15 mouse cellular contexts compared by ENCODE assay signal in genomic region chr1:188321534-188321933, GRCm38 (mm10). TPM values are rescaled to one million over a fixed set of nuclear protein-coding genes. Genes with fewer than 3 reads are reported as not detected.
DNase-seq lines count a peak whose midpoint lies in the region; ATAC-seq and TF ChIP-seq lines count a peak whose summit lies in the region.
"Had no signal": no experiment of that assay in that cellular context is flagged by ENCODE, and none has a peak within 500 bp of the region (broad histone marks: within the 10 kb centered on the region; RNA-seq: fewer than 3 reads in every experiment).

No protein-coding gene starts in this region.

- no peak overlapping the region for H3K4me2 ChIP-seq in forebrain, postnatal 0 days (ENCODE audit: low read depth)
- H3K4me2 ChIP-seq in forebrain, embryonic 11.5 days (ENCODE audit: low read depth, low read length, severe bottlenecking), result no peak overlapping the region
- H3K4me2 ChIP-seq in lung, embryonic 14.5 days, result no peak overlapping the region
- no peak overlapping the region for H3K4me2 ChIP-seq in liver, postnatal 0 days (ENCODE audit: low read depth, low read length)
- H3K4me2 ChIP-seq: embryonic facial prominence, embryonic 15.5 days had no signal

- no peak for TF ChIP-seq EP300 in liver, postnatal 0 days (IDR thresholded peaks at IDR 0.05; ENCODE audit: low read depth)

- no peak overlapping the region for H3K9ac ChIP-seq in forebrain, postnatal 0 days
- no peak overlapping the region for H3K9ac ChIP-seq in forebrain, embryonic 11.5 days (ENCODE audit: low read length)
- H3K9ac ChIP-seq in lung, embryonic 14.5 days, result no peak overlapping the region
- no peak overlapping the region for H3K9ac ChIP-seq in liver, postnatal 0 days (replicated peaks)
- H3K9ac ChIP-seq: embryonic facial prominence, embryonic 15.5 days had no signal

- H3K27ac ChIP-seq in forebrain, postnatal 0 days (ENCODE audit: low read depth, low read length), result no peak overlapping the region
- H3K27ac ChIP-seq in forebrain, embryonic 11.5 days (ENCODE audit: low read depth, low read length), result no peak overlapping the region
- no peak overlapping the region for H3K27ac ChIP-seq in lung, embryonic 14.5 days (ENCODE audit: low read depth)
- no peak overlapping the region for H3K27ac ChIP-seq in liver, postnatal 0 days (ENCODE audit: low read depth)
- H3K27ac ChIP-seq: embryonic facial prominence, embryonic 15.5 days had no signal

- H3K4me1 ChIP-seq in forebrain, postnatal 0 days (ENCODE audit: insufficient read depth), result no peaks in the 10 kb centered on the region
- no peaks in the 10 kb centered on the region for H3K4me1 ChIP-seq in forebrain, embryonic 11.5 days (replicated peaks; ENCODE audit: control insufficient read depth, insufficient read depth, low read length)
- no peaks in the 10 kb centered on the region for H3K4me1 ChIP-seq in lung, embryonic 14.5 days (ENCODE audit: insufficient read depth)
- no peaks in the 10 kb centered on the region for H3K4me1 ChIP-seq in liver, postnatal 0 days (ENCODE audit: insufficient read depth)

- no peak for ATAC-seq in forebrain, postnatal 0 days
- no peak for ATAC-seq in forebrain, embryonic 11.5 days (replicated peaks; ENCODE audit: low FRiP score)
- no peak for ATAC-seq in lung, embryonic 14.5 days (ENCODE audit: insufficient read depth)
- ATAC-seq in liver, postnatal 0 days, result no peak
- ATAC-seq: forebrain, embryonic 14.5 days had no signal

- H3K36me3 ChIP-seq in forebrain, postnatal 0 days (ENCODE audit: insufficient read depth), result no peaks in the 10 kb centered on the region
- no peaks in the 10 kb centered on the region for H3K36me3 ChIP-seq in forebrain, embryonic 11.5 days (ENCODE audit: control insufficient read depth, insufficient read depth, low read length)
- no peaks in the 10 kb centered on the region for H3K36me3 ChIP-seq in lung, embryonic 14.5 days (ENCODE audit: insufficient read depth)
- no peaks in the 10 kb centered on the region for H3K36me3 ChIP-seq in liver, postnatal 0 days (replicated peaks; ENCODE audit: insufficient read depth, low read length)
- H3K36me3 ChIP-seq: embryonic facial prominence, embryonic 15.5 days had no signal

- H3K4me3 ChIP-seq in forebrain, postnatal 0 days (ENCODE audit: low read depth, low read length), result no peak overlapping the region
- H3K4me3 ChIP-seq in forebrain, embryonic 11.5 days (ENCODE audit: low read depth, low read length), result no peak overlapping the region
- no peak overlapping the region for H3K4me3 ChIP-seq in lung, embryonic 14.5 days (ENCODE audit: low read depth, low read length)
- no peak overlapping the region for H3K4me3 ChIP-seq in liver, postnatal 0 days (ENCODE audit: low read depth, low read length)
- H3K4me3 ChIP-seq: embryonic facial prominence, embryonic 15.5 days had no signal

- DNase-seq in forebrain, postnatal 0 days, result no peak
- no peak for DNase-seq in forebrain, embryonic 11.5 days (ENCODE audit: low spot score)
- no peak for DNase-seq in lung, embryonic 14.5 days
- no peak for DNase-seq in lung, postnatal 36 days
- peak; percentile 52 for DNase-seq in ZHBTc4 (ENCODE audit: low read depth, low spot score)
- DNase-seq in liver, postnatal 0 days, result no peak
- no peak for DNase-seq in frontal cortex, postnatal 36 days (ENCODE audit: low spot score in 2 of 2)
- DNase-seq in thymus, postnatal 36 days, result no peak
- DNase-seq: cerebellum, postnatal 10 days; gastrocnemius, postnatal 36 days; right cerebral cortex, postnatal 4 days; thymus, postnatal 25 days had no signal

- no peaks in the 10 kb centered on the region for H3K9me3 ChIP-seq in forebrain, postnatal 0 days (ENCODE audit: low read length)
- no peaks in the 10 kb centered on the region for H3K9me3 ChIP-seq in forebrain, embryonic 11.5 days (ENCODE audit: control insufficient read depth, low read length)
- H3K9me3 ChIP-seq in lung, embryonic 14.5 days (ENCODE audit: low read depth, low read length), result no peaks in the 10 kb centered on the region
- no peaks in the 10 kb centered on the region for H3K9me3 ChIP-seq in liver, postnatal 0 days (ENCODE audit: low read length)
- H3K9me3 ChIP-seq: embryonic facial prominence, embryonic 15.5 days had no signal

- H3K27me3 ChIP-seq in forebrain, postnatal 0 days (ENCODE audit: insufficient read depth, low read length), result no peaks in the 10 kb centered on the region
- no peaks in the 10 kb centered on the region for H3K27me3 ChIP-seq in forebrain, embryonic 11.5 days (ENCODE audit: control insufficient read depth, insufficient read depth, low read length)
- no peaks in the 10 kb centered on the region for H3K27me3 ChIP-seq in lung, embryonic 14.5 days (ENCODE audit: insufficient read depth, low read length)
- H3K27me3 ChIP-seq in liver, postnatal 0 days (ENCODE audit: insufficient read depth, low read length), result no peaks in the 10 kb centered on the region
- H3K27me3 ChIP-seq: embryonic facial prominence, embryonic 15.5 days had no signal

- peak; percentile 38; the same call in 1 of the 2 replicates for TF ChIP-seq CTCF in forebrain, postnatal 0 days (IDR thresholded peaks at IDR 0.05; ENCODE audit: low read depth)
- TF ChIP-seq CTCF in lung, embryonic 14.5 days (IDR thresholded peaks at IDR 0.05; ENCODE audit: low read depth), result peak; percentile 46
- peak; percentile 51 for TF ChIP-seq CTCF in liver, postnatal 0 days (IDR thresholded peaks at IDR 0.05; ENCODE audit: low read depth)

- WGBS in forebrain, postnatal 0 days, result 87% methylated on average over 7 of the region's 7 CpGs
- 84% methylated on average over 7 of the region's 7 CpGs for WGBS in forebrain, embryonic 11.5 days
- 82% methylated on average over 7 of the region's 7 CpGs for WGBS in lung, embryonic 14.5 days
- WGBS in liver, postnatal 0 days (ENCODE audit: insufficient replicate concordance), result 74% methylated on average over 7 of the region's 7 CpGs

RNA-seq across cellular contexts. Expression of gene Ush2a, which starts 59.7 kb away (rescaled TPM):
- total RNA-seq in forebrain, postnatal 0 days (2014; rRNA removed), result 0.08 and 0.10 TPM in 2 replicates
- polyA plus RNA-seq in forebrain, postnatal 0 days (2015; fragmentation: Nextera tagmentation; extraction: Ambion mirVana), result 0.10 and 0.13 TPM in 2 replicates
- 0.12 and 0.15 TPM in 2 replicates for polyA plus RNA-seq in forebrain, embryonic 11.5 days (2014; fragmentation: Nextera tagmentation; extraction: Ambion mirVana)
- polyA plus RNA-seq in lung, embryonic 14.5 days (2014; fragmentation: Nextera tagmentation; extraction: Ambion mirVana), result 0.03 TPM in 1 of 2 replicates, not detected in the other
- polyA plus RNA-seq in liver, postnatal 0 days (2015; fragmentation: Nextera tagmentation; extraction: Ambion mirVana), result not detected in 2 replicates
- total RNA-seq: gastrocnemius, postnatal 36 days had no signal
- polyA plus RNA-seq: stomach, embryonic 14.5 days had no signal
